Mouse (Mus musculus): ENCODE measurements around the gene U2surp. TPM values are rescaled to one million over a fixed set of nuclear protein-coding genes. Genes with fewer than 3 reads are reported as not detected.

Gene U2surp
- total and polyA plus RNA-seq, 3 experiments, result 69.0 to 244 (median 72.1) TPM

DNA sequence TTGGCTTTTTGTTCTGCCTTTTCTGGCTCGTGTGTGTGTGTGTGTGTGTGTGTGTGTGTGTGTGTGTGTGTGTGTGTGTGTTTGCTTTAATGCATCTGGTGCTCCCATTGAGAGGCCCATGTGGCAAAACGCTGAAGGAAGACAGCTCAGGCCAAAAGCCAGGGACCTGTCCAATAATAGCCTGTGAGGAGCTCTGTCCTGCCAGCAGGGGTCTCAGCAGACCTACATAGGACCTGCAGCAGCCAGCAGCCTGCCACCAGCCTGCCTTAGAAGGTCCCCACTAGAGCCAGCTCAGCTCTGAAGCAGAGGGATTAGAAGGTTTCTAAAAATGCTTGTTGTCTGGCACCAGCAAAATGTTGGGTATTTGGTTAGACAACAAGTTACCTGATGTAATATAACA lies 14.2 kb upstream of the U2surp start:
- Histone ChIP-seq H3K9ac (ENCODE audit: control insufficient read depth, low read depth, low read length, poor library complexity, severe bottlenecking) (no peak overlapping the region), H3K27me3 (ENCODE audit: control insufficient read depth in 1 of 2, insufficient read depth in 2 of 2, low read length in 2 of 2) (no peaks in the 10 kb centered on the region), H3K4me1 (ENCODE audit: control insufficient read depth in 1 of 2, insufficient read depth in 2 of 2, low read length in 2 of 2) (peaks cover 2 to 9% of the 10 kb centered on the region in 2 experiments; a peak in 3 of 4 replicates), H3K4me3 (ENCODE audit: control insufficient read depth in 1 of 2, insufficient read depth in 1 of 2, low read depth in 2 of 2, low read length in 2 of 2) (no peak overlapping the region), H3K79me2 (ENCODE audit: control insufficient read depth, insufficient read depth, low read length, poor library complexity) (no peaks in the 10 kb centered on the region), H3K9me3 (replicated peaks; ENCODE audit: insufficient read depth, low read length) (no peaks in the 10 kb centered on the region), H3K27ac (ENCODE audit: control insufficient read depth, low read depth, low read length) (no peak overlapping the region), H3K36me3 (ENCODE audit: control insufficient read depth in 1 of 2, insufficient read depth in 2 of 2, low read length in 2 of 2) (peaks cover 0 to 13% of the 10 kb centered on the region in 2 experiments; a peak in 2 of 4 replicates)
- peak; percentile 51 for DNase-seq (ENCODE audit: low read depth, low spot score)
- TF ChIP-seq CHD2 (IDR thresholded peaks at IDR 0.05; ENCODE audit: low read length) (no peak), ETS1 (IDR thresholded peaks at IDR 0.05; ENCODE audit: low read depth, low read length) (no peak), SIN3A (IDR thresholded peaks at IDR 0.05; ENCODE audit: low read length) (no peak), ZMIZ1 (IDR thresholded peaks at IDR 0.05; ENCODE audit: low read depth, low read length) (no peak), ZC3H11A (IDR thresholded peaks at IDR 0.05; ENCODE audit: low read depth, low read length) (peak; percentile 61), CTCF (IDR thresholded peaks at IDR 0.05 in 2 of 3, conservative IDR thresholded peaks at IDR 0.05 in 1 of 3; ENCODE audit: control insufficient read depth in 1 of 3, insufficient read depth in 1 of 3, low read depth in 2 of 3, low read length in 3 of 3, poor library complexity in 1 of 3, severe bottlenecking in 1 of 3) (peak; percentile 24 to 60 (median 55); a peak in 5 of 6 replicates), MYB (IDR thresholded peaks at IDR 0.05; ENCODE audit: low read depth, low read length) (no peak), RAD21 (IDR thresholded peaks at IDR 0.05; ENCODE audit: low read depth, low read length) (peak; percentile 61), SMC3 (IDR thresholded peaks at IDR 0.05; ENCODE audit: low read depth, low read length) (peak; percentile 64)

DNA sequence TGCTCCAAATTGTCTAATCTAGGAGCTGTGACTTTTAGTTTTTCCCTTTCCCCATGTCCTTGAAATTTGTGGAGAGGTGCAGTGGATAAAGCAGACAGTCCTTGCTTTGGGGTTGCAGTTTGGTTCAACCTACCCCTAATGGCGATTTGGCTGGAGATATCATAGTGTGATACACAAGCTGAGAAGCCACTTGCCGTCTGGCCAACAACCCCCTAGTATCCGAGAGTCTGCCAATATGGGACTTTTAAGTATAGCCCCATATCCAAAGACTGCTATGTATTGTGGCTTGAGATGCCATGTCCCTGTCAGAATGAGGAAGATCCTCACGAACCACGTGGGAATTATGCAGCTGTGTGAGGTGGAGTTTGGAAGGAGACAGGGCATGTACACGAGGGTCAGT lies 13.6 kb upstream of the U2surp start:
- Histone ChIP-seq H3K4me3 (ENCODE audit: control insufficient read depth in 1 of 2, insufficient read depth in 1 of 2, low read depth in 2 of 2, low read length in 2 of 2) (no peak overlapping the region), H3K27ac (ENCODE audit: control insufficient read depth, low read depth, low read length) (no peak overlapping the region), H3K27me3 (ENCODE audit: control insufficient read depth in 1 of 2, insufficient read depth in 2 of 2, low read length in 2 of 2) (no peaks in the 10 kb centered on the region), H3K9me3 (replicated peaks; ENCODE audit: insufficient read depth, low read length) (no peaks in the 10 kb centered on the region), H3K9ac (ENCODE audit: control insufficient read depth, low read depth, low read length, poor library complexity, severe bottlenecking) (no peak overlapping the region), H3K36me3 (ENCODE audit: control insufficient read depth in 1 of 2, insufficient read depth in 2 of 2, low read length in 2 of 2) (peaks cover 0 to 13% of the 10 kb centered on the region in 2 experiments; a peak in 2 of 4 replicates), H3K79me2 (ENCODE audit: control insufficient read depth, insufficient read depth, low read length, poor library complexity) (no peaks in the 10 kb centered on the region), H3K4me1 (ENCODE audit: control insufficient read depth in 1 of 2, insufficient read depth in 2 of 2, low read length in 2 of 2) (peaks cover 2 to 9% of the 10 kb centered on the region in 2 experiments; a peak in 3 of 4 replicates)
- DNase-seq (ENCODE audit: low read depth, low spot score), result no peak
- TF ChIP-seq POLR2AphosphoS2 (IDR thresholded peaks at IDR 0.05; ENCODE audit: low read length) (no peak), MXI1 (IDR thresholded peaks at IDR 0.05; ENCODE audit: low read depth, low read length) (no peak), CTCF (IDR thresholded peaks at IDR 0.05 in 2 of 3, conservative IDR thresholded peaks at IDR 0.05 in 1 of 3; ENCODE audit: control insufficient read depth in 1 of 3, insufficient read depth in 1 of 3, low read depth in 2 of 3, low read length in 3 of 3, poor library complexity in 1 of 3, severe bottlenecking in 1 of 3) (no peak), E2F4 (IDR thresholded peaks at IDR 0.05; ENCODE audit: borderline replicate concordance, low read depth, low read length) (no peak), HCFC1 (IDR thresholded peaks at IDR 0.05; ENCODE audit: low read depth, low read length) (no peak), ZMIZ1 (IDR thresholded peaks at IDR 0.05; ENCODE audit: low read depth, low read length) (no peak), RCOR1 (IDR thresholded peaks at IDR 0.05; ENCODE audit: low read depth, low read length) (no peak), JUND (IDR thresholded peaks at IDR 0.05; ENCODE audit: low read depth, low read length) (no peak), POLR2A (IDR thresholded peaks at IDR 0.05; ENCODE audit: control insufficient read depth in 1 of 2, insufficient read depth in 1 of 2, low read depth in 1 of 2, low read length in 2 of 2, poor library complexity in 1 of 2) (no peak), RAD21 (IDR thresholded peaks at IDR 0.05; ENCODE audit: low read depth, low read length) (no peak), SMC3 (IDR thresholded peaks at IDR 0.05; ENCODE audit: low read depth, low read length) (no peak), UBTF (IDR thresholded peaks at IDR 0.05; ENCODE audit: borderline replicate concordance, insufficient read depth, low read depth, low read length) (no peak), TAL1 (IDR thresholded peaks at IDR 0.05; ENCODE audit: low read length) (no peak), MAZ (IDR thresholded peaks at IDR 0.05; ENCODE audit: low read depth, low read length) (no peak), POLR2AphosphoS5 (IDR thresholded peaks at IDR 0.05; ENCODE audit: borderline replicate concordance, low read depth, low read length) (no peak), CHD2 (IDR thresholded peaks at IDR 0.05; ENCODE audit: low read length) (no peak), KAT2A (conservative IDR thresholded peaks at IDR 0.05; ENCODE audit: low read depth, low read length) (no peak), MEF2A (IDR thresholded peaks at IDR 0.05; ENCODE audit: extremely low read depth, insufficient replicate concordance, low read depth, low read length, poor library complexity, severe bottlenecking) (no peak), ZC3H11A (IDR thresholded peaks at IDR 0.05; ENCODE audit: low read depth, low read length) (no peak), NRF1 (IDR thresholded peaks at IDR 0.05; ENCODE audit: insufficient read depth, low read depth, low read length, poor library complexity, severe bottlenecking) (no peak)
